Mouse (Mus musculus): ENCODE measurements around the gene Mapk8ip1. TPM values are rescaled to one million over a fixed set of nuclear protein-coding genes. Genes with fewer than 3 reads are reported as not detected.

Gene Mapk8ip1
- polyA plus RNA-seq, 1 experiment from 2014 or later, result 2.6 TPM

GRCm38 (mm10) chr2:92367383-92368029 is 33.6 kb downstream of the Mapk8ip1 start:
- DNase-seq (peak; percentile 64), ATAC-seq (peak; percentile 62)
- Histone ChIP-seq H3K9me3 (ENCODE audit: low read length) (no peaks in the 10 kb centered on the region), H3K27me3 (ENCODE audit: insufficient read depth, low read length) (peaks cover 20% of the 10 kb centered on the region), H3K4me2 (ENCODE audit: low read depth, low read length) (no peak overlapping the region), H3K36me3 (replicated peaks; ENCODE audit: insufficient read depth, low read length) (no peaks in the 10 kb centered on the region), H3K4me1 (ENCODE audit: insufficient read depth) (peaks cover 10% of the 10 kb centered on the region), H3K9ac (replicated peaks) (no peak overlapping the region), H3K4me3 (ENCODE audit: low read depth, low read length) (no peak overlapping the region), H3K27ac (ENCODE audit: low read depth) (no peak overlapping the region)
- WGBS (ENCODE audit: insufficient replicate concordance), result 45% methylated on average over 20 of the region's 20 CpGs
- TF ChIP-seq CTCF (IDR thresholded peaks at IDR 0.05; ENCODE audit: low read depth) (no peak), EP300 (IDR thresholded peaks at IDR 0.05; ENCODE audit: low read depth) (no peak)

- TF ChIP-seq CTCF (IDR thresholded peaks at IDR 0.05; ENCODE audit: low read depth), result no peak
- no peak for TF ChIP-seq EP300 (IDR thresholded peaks at IDR 0.05; ENCODE audit: low read depth)
- no peak for ATAC-seq
- H3K4me1 ChIP-seq (ENCODE audit: insufficient read depth), result no peaks in the 10 kb centered on the region; the same call in none of the 2 replicates
- 82% methylated on average over 10 of the region's 10 CpGs for WGBS (ENCODE audit: insufficient replicate concordance)
- H3K4me3 ChIP-seq (ENCODE audit: low read depth, low read length), result no peak overlapping the region
- peaks cover 12% of the 10 kb centered on the region for H3K27me3 ChIP-seq (ENCODE audit: insufficient read depth, low read length)
- H3K9me3 ChIP-seq (ENCODE audit: low read length), result no peaks in the 10 kb centered on the region
- no peak overlapping the region for H3K27ac ChIP-seq (ENCODE audit: low read depth)
- H3K36me3 ChIP-seq (replicated peaks; ENCODE audit: insufficient read depth, low read length), result peaks cover 6% of the 10 kb centered on the region; the same call in 1 of the 2 replicates
- H3K4me2 ChIP-seq (ENCODE audit: low read depth, low read length), result no peak overlapping the region
- H3K9ac ChIP-seq (replicated peaks), result no peak overlapping the region
- no peak for DNase-seq
Measured at GRCm38 (mm10) chr2:92365568-92365967, 35.5 kb downstream of the Mapk8ip1 start.

DNA sequence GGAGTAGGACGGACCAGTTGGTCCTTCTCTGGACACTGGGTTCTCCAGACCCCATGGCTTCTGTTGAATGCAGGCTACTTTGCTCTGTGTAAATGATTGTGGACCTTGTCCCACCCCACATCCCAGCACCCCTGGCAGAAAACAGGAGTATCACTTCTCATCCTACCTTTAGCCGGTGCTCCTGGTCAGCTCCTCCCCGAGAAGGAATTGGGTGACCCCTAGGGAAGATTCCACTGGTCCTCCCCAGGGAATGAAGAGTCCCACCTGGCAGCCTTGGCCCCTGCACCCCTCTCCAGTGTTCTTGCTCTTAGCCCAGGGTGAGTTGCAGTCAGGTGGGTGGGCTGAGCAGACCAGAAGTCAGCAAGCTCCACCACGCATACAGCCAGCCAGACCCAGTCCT is 37.0 kb downstream of the Mapk8ip1 start:
- TF ChIP-seq EP300 (IDR thresholded peaks at IDR 0.05; ENCODE audit: low read depth) (no peak), CTCF (IDR thresholded peaks at IDR 0.05; ENCODE audit: low read depth) (no peak)
- ATAC-seq, result no peak
- Histone ChIP-seq H3K27me3 (ENCODE audit: insufficient read depth, low read length) (0 out of 2 replicates have a peak, but pooled peaks cover 3% of the 10 kb centered on the region), H3K36me3 (replicated peaks; ENCODE audit: insufficient read depth, low read length) (peaks cover 17% of the 10 kb centered on the region), H3K4me3 (ENCODE audit: low read depth, low read length) (no peak overlapping the region), H3K27ac (ENCODE audit: low read depth) (no peak overlapping the region), H3K4me2 (ENCODE audit: low read depth, low read length) (no peak overlapping the region), H3K4me1 (ENCODE audit: insufficient read depth) (no peaks in the 10 kb centered on the region; the same call in 1 of the 2 replicates), H3K9me3 (ENCODE audit: low read length) (no peaks in the 10 kb centered on the region), H3K9ac (replicated peaks) (no peak overlapping the region)
- WGBS (ENCODE audit: insufficient replicate concordance), result 86% methylated on average over 4 of the region's 4 CpGs
- no peak for DNase-seq

DNA sequence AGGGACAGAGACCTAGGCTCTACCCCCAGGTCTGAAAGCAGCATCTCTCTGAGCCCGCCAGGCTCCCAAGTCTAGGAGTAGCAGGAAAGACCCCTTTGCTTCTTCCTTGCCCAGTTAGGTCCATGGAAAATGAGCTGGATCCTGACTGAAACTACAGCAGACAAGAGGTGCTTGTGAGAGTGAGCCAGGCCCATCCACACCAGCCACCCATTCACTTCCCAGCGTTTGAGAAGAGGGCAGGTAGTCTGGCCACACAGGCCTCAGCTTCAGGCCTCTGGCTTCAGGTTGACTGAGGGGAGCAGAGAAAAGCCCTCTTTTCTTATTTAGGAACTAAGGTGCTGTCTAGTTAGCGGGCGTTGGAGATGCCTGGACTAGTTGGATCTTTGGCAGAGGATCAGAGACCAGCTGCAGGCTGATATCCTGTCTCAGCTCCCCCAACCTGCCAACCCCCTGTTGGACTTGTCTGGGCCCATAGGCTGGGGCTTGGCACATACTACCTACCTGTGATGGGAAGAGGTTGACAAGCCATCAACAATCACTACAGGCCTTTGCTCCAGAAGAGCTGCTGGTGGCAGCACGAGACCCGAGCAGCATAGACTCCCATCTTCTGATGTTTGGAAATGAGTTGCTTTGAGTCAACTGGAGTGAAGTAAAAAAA is 38.4 kb downstream of the Mapk8ip1 start:
- H3K9ac ChIP-seq (replicated peaks), result no peak overlapping the region
- no peak for TF ChIP-seq CTCF (IDR thresholded peaks at IDR 0.05; ENCODE audit: low read depth)
- no peak for TF ChIP-seq EP300 (IDR thresholded peaks at IDR 0.05; ENCODE audit: low read depth)
- H3K9me3 ChIP-seq (ENCODE audit: low read length), result no peaks in the 10 kb centered on the region
- H3K36me3 ChIP-seq (replicated peaks; ENCODE audit: insufficient read depth, low read length), result peaks cover 26% of the 10 kb centered on the region
- no peaks in the 10 kb centered on the region for H3K27me3 ChIP-seq (ENCODE audit: insufficient read depth, low read length)
- H3K4me2 ChIP-seq (ENCODE audit: low read depth, low read length), result no peak overlapping the region
- H3K27ac ChIP-seq (ENCODE audit: low read depth), result no peak overlapping the region
- DNase-seq (no peak), ATAC-seq (no peak)
- 88% methylated on average over 6 of the region's 6 CpGs for WGBS (ENCODE audit: insufficient replicate concordance)
- H3K4me1 ChIP-seq (ENCODE audit: insufficient read depth), result no peaks in the 10 kb centered on the region; the same call in 1 of the 2 replicates
- H3K4me3 ChIP-seq (ENCODE audit: low read depth, low read length), result no peak overlapping the region

- H3K4me1 ChIP-seq (ENCODE audit: insufficient read depth), result no peaks in the 10 kb centered on the region
- 74% methylated on average over 8 of the region's 8 CpGs for WGBS (ENCODE audit: insufficient replicate concordance)
- no peak overlapping the region for H3K27ac ChIP-seq (ENCODE audit: low read depth)
- peaks cover 34% of the 10 kb centered on the region for H3K36me3 ChIP-seq (replicated peaks; ENCODE audit: insufficient read depth, low read length)
- ATAC-seq (no peak), DNase-seq (no peak)
- no peaks in the 10 kb centered on the region for H3K27me3 ChIP-seq (ENCODE audit: insufficient read depth, low read length)
- TF ChIP-seq CTCF (IDR thresholded peaks at IDR 0.05; ENCODE audit: low read depth) (no peak), EP300 (IDR thresholded peaks at IDR 0.05; ENCODE audit: low read depth) (no peak)
- no peaks in the 10 kb centered on the region for H3K9me3 ChIP-seq (ENCODE audit: low read length)
- no peak overlapping the region for H3K4me3 ChIP-seq (ENCODE audit: low read depth, low read length)
- H3K9ac ChIP-seq (replicated peaks), result no peak overlapping the region
- H3K4me2 ChIP-seq (ENCODE audit: low read depth, low read length), result no peak overlapping the region
Measured at GRCm38 (mm10) chr2:92361795-92362194, 39.3 kb downstream of the Mapk8ip1 start.

DNA sequence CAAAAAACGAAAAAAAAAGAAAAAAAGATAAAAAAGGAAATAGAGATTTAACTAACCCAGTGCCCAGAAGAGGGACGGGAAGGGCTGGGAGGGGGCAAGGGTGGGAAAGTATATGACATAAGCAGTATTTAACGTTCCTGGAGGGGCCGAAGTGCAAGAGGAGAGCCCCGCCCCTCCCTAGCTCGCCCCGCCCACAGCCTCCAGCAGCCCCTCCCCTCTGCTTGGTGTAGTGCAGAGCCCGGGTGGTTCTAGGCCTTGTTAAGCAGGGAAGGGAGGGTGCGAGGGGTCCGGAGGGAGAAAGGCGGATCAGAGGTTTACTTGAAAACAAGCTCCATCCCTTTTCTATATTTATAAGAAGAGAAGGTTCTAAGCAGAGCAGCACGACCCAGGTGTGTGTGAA is 40.2 kb downstream of the Mapk8ip1 start:
- Histone ChIP-seq H3K4me3 (ENCODE audit: low read depth, low read length) (no peak overlapping the region), H3K9ac (replicated peaks) (no peak overlapping the region), H3K9me3 (ENCODE audit: low read length) (no peaks in the 10 kb centered on the region), H3K4me2 (ENCODE audit: low read depth, low read length) (no peak overlapping the region), H3K4me1 (ENCODE audit: insufficient read depth) (no peaks in the 10 kb centered on the region), H3K27me3 (ENCODE audit: insufficient read depth, low read length) (no peaks in the 10 kb centered on the region), H3K36me3 (replicated peaks; ENCODE audit: insufficient read depth, low read length) (peaks cover 38% of the 10 kb centered on the region), H3K27ac (ENCODE audit: low read depth) (no peak overlapping the region)
- peak; percentile 58 for DNase-seq
- peak; percentile 63 for ATAC-seq
- WGBS (ENCODE audit: insufficient replicate concordance), result 32% methylated on average over 12 of the region's 12 CpGs
- no peak for TF ChIP-seq EP300 (IDR thresholded peaks at IDR 0.05; ENCODE audit: low read depth)
- no peak for TF ChIP-seq CTCF (IDR thresholded peaks at IDR 0.05; ENCODE audit: low read depth)

Measured in liver, postnatal 0 days (tissue).